Mouse (Mus musculus) limb, embryonic 11.5 days (tissue): Measurements from ENCODE around the gene Kif1b. TPM values are rescaled to one million over a fixed set of nuclear protein-coding genes. Genes with fewer than 3 reads are reported as not detected.

Source experiments
- ATAC-seq: fragments of 200-750 bp; cut with Nextera tagmentation; 2 replicates; pipeline ENCODE4 v1.8.0; 2017; ENCODE audit warnings: low read depth; ENCODE audit not compliant: insufficient number of reproducible peaks, low FRiP score, low TSS enrichment
- DNase-seq: peaks from one replicate; pipeline ENCODE4 v3.0.0-alpha.2; 2015; ENCODE audit warnings: low spot score
- H3K27ac ChIP-seq: fragments of 300-500 bp; sonication (generic); replicated peaks from 2 replicates; pipeline ENCODE4 v1.5.1; 2014; ENCODE audit warnings: low read depth, mild to moderate bottlenecking, low read length
- H3K27me3 ChIP-seq: fragments of 300-500 bp; sonication (generic); 2 replicates; pipeline ENCODE4 v1.6.1; 2014; ENCODE audit warnings: mild to moderate bottlenecking, low read length, mixed read lengths; ENCODE audit not compliant: control insufficient read depth, insufficient read depth
- H3K36me3 ChIP-seq: fragments of 300-500 bp; sonication (generic); 2 replicates; pipeline ENCODE4 v1.6.1; 2014; ENCODE audit warnings: mild to moderate bottlenecking, low read length, moderate library complexity, mixed read lengths; ENCODE audit not compliant: control insufficient read depth, insufficient read depth
- H3K4me1 ChIP-seq: fragments of 300-500 bp; sonication (generic); 2 replicates; pipeline ENCODE4 v1.6.1; 2014; ENCODE audit warnings: low read length, mixed read lengths; ENCODE audit not compliant: control insufficient read depth, insufficient read depth
- H3K4me2 ChIP-seq: fragments of 300-500 bp; sonication (generic); 2 replicates; pipeline ENCODE4 v1.6.1; 2014; ENCODE audit warnings: low read depth, mild to moderate bottlenecking, moderate library complexity; ENCODE audit not compliant: severe bottlenecking
- H3K4me3 ChIP-seq: fragments of 300-500 bp; sonication (generic); 2 replicates; pipeline ENCODE4 v1.5.1; 2014; ENCODE audit warnings: low read depth, low read length
- H3K9ac ChIP-seq: fragments of 300-500 bp; sonication (generic); 2 replicates; pipeline ENCODE4 v1.6.1; 2014; ENCODE audit warnings: mild to moderate bottlenecking, low read length
- H3K9me3 ChIP-seq: fragments of 300-500 bp; sonication (generic); 2 replicates; pipeline ENCODE4 v1.6.1; 2016; ENCODE audit warnings: low read length; ENCODE audit not compliant: control insufficient read depth
- WGBS: fragments of 180-500 bp; shearing (Covaris S2); extraction: QIAGEN DNeasy Blood & Tissue Kit; methylation state at CpG from one replicate; pipeline ENCODE4 v1.1.7; 2014; 5-methylcytosine and 5-hydroxymethylcytosine counted together
- polyA plus RNA-seq: library from polyadenylated mRNA; unstranded; fragments of >200 nt; fragmentation: Nextera tagmentation; extraction: Ambion mirVana; gene quantifications from 2 replicates; pipeline ENCODE4 v1.2.1, GENCODE M21; 2014

Kif1b gene
- polyA plus RNA-seq, 1 experiment from 2014 or later: 35.6 TPM

DNA sequence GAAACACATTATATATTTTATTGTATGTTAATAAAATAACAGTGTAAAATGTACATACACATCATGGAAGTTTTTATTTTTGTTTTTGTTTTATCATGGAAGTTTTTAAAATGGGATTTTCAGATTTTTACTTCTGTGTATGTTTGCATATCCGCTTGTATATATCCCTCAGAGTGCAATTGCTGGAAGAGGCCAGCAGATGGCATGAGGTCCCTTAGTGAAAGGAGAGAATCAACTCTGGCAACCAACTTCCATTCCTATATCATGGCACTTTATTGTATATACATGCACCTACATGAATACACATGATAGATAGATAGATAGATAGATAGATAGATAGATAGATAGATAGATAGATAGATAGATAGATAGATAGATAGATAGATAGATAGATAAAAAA, 34.4 kb downstream of the Kif1b start:
- no peaks in the 10 kb centered on the region; the same call in 1 of the 2 replicates for H3K4me1 ChIP-seq
- no peak for DNase-seq
- no peak for ATAC-seq

DNA sequence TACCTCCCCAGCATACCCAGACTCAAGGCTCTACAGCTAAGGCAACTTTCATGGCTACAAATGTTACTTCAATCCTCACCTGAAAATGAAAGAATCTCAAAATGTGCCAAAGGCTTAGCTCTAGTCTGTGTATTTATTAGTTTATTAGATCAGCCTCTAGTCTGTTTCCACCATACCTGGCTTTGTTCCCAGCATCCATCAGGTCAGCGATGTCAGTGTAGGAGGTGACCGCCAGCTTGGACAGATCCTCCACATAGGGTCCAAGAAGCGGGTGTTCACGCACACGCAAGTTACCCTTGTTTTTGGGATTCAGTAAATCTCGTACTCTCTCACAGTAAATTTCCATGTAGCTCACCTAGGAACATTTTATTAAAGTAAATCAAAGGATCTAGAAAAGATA, 37.0 kb downstream of the Kif1b start:
- ATAC-seq (no peak), DNase-seq (no peak)
- Histone ChIP-seq H3K4me3 (no peak overlapping the region), H3K9me3 (no peaks in the 10 kb centered on the region), H3K27ac (no peak overlapping the region), H3K4me2 (no peak overlapping the region), H3K36me3 (peaks cover 7% of the 10 kb centered on the region), H3K4me1 (no peaks in the 10 kb centered on the region), H3K9ac (no peak overlapping the region), H3K27me3 (no peaks in the 10 kb centered on the region)
- 97% methylated on average over 6 of the region's 6 CpGs for WGBS

More for the DNA sequence above, 34.4 kb downstream of the Kif1b start:
- H3K27ac ChIP-seq: no peak overlapping the region
- no peaks in the 10 kb centered on the region for H3K9me3 ChIP-seq
- peaks cover 7% of the 10 kb centered on the region for H3K36me3 ChIP-seq
- H3K9ac ChIP-seq: no peak overlapping the region
- H3K4me3 ChIP-seq: no peak overlapping the region
- no peaks in the 10 kb centered on the region for H3K27me3 ChIP-seq
- H3K4me2 ChIP-seq: no peak overlapping the region
- 88% methylated on average over 1 of the region's 1 CpGs for WGBS

- H3K9me3 ChIP-seq: no peaks in the 10 kb centered on the region
- ATAC-seq: no peak
- 87% methylated on average over 4 of the region's 4 CpGs for WGBS
- no peaks in the 10 kb centered on the region for H3K4me1 ChIP-seq
- no peak for DNase-seq
- H3K27me3 ChIP-seq: no peaks in the 10 kb centered on the region
- no peak overlapping the region for H3K4me3 ChIP-seq
- H3K9ac ChIP-seq: no peak overlapping the region
- H3K36me3 ChIP-seq: peaks cover 7% of the 10 kb centered on the region
- H3K27ac ChIP-seq: no peak overlapping the region
- H3K4me2 ChIP-seq: no peak overlapping the region
These were observed 38.5 kb downstream of the Kif1b start for GRCm38 (mm10) chr4:149269026-149269425.

DNA sequence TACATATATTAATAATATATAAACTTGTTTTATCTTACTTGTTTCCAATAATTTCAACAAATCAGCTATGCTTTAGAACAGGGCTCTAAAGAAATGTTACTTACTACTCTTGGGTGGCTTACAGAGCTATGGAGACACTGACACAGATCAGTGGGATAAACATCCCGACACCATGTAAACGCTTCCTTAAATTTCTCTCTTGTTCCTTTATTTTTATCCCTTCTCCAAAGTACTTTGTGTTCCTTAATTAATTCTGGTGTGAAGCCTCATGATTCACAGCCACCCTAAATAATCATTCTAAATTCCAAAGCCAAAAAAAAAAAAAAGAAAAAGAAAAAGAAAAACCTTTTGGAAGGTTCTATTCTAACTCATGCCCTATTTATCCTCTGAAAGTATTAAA, 42.6 kb downstream of the Kif1b start:
- H3K27ac ChIP-seq: no peak overlapping the region
- no peak overlapping the region for H3K4me2 ChIP-seq
- no peaks in the 10 kb centered on the region for H3K4me1 ChIP-seq
- no peaks in the 10 kb centered on the region for H3K9me3 ChIP-seq
- 94% methylated on average over 2 of the region's 2 CpGs for WGBS
- no peaks in the 10 kb centered on the region for H3K27me3 ChIP-seq
- no peaks in the 10 kb centered on the region for H3K36me3 ChIP-seq
- no peak for ATAC-seq
- H3K9ac ChIP-seq: no peak overlapping the region
- H3K4me3 ChIP-seq: no peak overlapping the region
- DNase-seq: no peak

DNA sequence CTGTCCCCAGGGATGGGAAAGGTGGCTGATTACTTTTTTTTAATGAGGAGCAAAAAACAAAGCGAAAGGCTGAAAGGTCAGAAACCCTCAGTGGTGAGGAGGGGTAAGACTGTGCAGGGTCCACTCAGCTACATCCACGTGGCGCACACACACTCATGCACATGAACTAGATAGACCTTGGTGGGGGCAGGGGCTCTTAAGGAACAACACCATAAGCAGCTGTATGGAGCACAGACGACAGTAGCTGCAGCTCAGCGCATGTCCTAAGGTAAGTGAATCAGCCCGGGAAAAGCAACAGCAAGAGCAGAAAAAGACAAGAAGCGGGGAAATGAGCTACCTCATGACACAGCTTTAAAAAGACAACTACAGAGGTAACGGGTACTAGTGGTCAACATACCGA, 44.3 kb downstream of the Kif1b start:
- Histone ChIP-seq H3K27me3 (no peaks in the 10 kb centered on the region), H3K4me3 (no peak overlapping the region), H3K27ac (no peak overlapping the region), H3K4me1 (no peaks in the 10 kb centered on the region), H3K4me2 (no peak overlapping the region), H3K9me3 (no peaks in the 10 kb centered on the region), H3K36me3 (no peaks in the 10 kb centered on the region), H3K9ac (no peak overlapping the region)
- ATAC-seq: no peak
- DNase-seq: no peak
- 89% methylated on average over 9 of the region's 9 CpGs for WGBS

GRCm38 (mm10) chr4:149261466-149261865, 46.0 kb downstream of the Kif1b start:
- Histone ChIP-seq H3K4me2 (no peak overlapping the region), H3K27ac (no peak overlapping the region), H3K36me3 (no peaks in the 10 kb centered on the region; the same call in 1 of the 2 replicates), H3K27me3 (no peaks in the 10 kb centered on the region), H3K4me3 (no peak overlapping the region), H3K4me1 (no peaks in the 10 kb centered on the region), H3K9me3 (no peaks in the 10 kb centered on the region), H3K9ac (no peak overlapping the region)
- ATAC-seq: no peak
- WGBS: 79% methylated on average over 3 of the region's 3 CpGs
- DNase-seq: no peak

DNA sequence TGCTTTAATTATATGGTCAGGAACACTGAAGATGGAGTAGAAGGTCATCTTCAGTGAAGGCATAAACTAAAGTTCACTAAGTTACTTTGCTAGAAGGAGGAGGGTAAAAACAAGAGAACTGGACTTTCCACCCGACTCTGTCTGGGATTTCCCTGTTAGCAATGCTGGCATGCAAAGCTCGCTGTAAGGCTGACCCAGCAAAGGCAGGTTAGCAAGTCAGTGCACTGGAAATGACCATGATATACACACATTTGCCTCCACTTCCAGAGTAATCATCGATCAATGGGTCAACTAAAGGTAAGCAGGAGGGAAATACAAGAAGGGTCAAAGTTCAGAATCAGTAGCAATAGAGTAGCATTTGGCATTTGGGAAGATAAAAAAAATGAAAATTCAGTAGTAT, 46.6 kb downstream of the Kif1b start:
- ATAC-seq (no peak), DNase-seq (no peak)
- Histone ChIP-seq H3K36me3 (no peaks in the 10 kb centered on the region; the same call in 1 of the 2 replicates), H3K27ac (no peak overlapping the region), H3K27me3 (no peaks in the 10 kb centered on the region), H3K4me3 (no peak overlapping the region), H3K4me2 (no peak overlapping the region), H3K9me3 (no peaks in the 10 kb centered on the region), H3K4me1 (no peaks in the 10 kb centered on the region), H3K9ac (no peak overlapping the region)
- 95% methylated on average over 3 of the region's 3 CpGs for WGBS

DNA sequence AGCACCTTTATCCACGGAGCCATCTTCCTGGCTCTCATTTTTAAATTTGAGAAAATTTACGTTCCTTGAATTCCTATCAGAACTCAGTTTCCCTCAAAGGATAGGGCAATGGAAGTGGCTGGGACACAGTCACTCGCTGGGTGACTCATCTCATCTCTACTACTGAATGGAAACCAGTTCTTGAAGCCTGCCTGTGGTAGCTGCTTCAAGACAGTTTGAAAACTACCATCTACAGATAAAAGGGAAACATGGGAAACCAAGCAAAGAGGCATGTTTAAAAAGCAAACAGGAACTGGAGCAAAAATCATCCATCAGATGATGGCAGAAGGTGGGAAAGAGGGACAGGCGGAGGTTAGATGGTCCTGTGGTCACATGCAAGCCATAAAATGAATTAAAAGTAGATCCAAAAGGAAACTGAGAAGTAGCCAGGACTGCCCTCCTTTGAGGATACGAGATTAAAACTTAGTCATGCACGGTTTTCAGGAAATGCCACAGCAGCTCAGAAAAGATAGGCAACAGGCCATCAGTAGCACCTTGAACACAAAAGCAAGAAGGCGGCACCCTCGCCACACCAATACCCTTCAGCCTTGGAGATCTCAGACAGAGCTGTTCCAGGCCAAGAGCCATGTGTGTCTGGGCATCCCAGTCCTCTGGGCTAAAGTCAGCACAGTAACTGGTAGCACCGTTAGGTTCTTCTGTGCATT, 48.0 kb downstream of the Kif1b start:
- no peak for ATAC-seq
- Histone ChIP-seq H3K4me1 (no peaks in the 10 kb centered on the region), H3K4me3 (no peak overlapping the region), H3K4me2 (no peak overlapping the region), H3K27ac (no peak overlapping the region), H3K9ac (no peak overlapping the region), H3K27me3 (no peaks in the 10 kb centered on the region), H3K36me3 (no peaks in the 10 kb centered on the region; the same call in 1 of the 2 replicates), H3K9me3 (no peaks in the 10 kb centered on the region)
- WGBS: 93% methylated on average over 9 of the region's 9 CpGs
- DNase-seq: no peak

DNA sequence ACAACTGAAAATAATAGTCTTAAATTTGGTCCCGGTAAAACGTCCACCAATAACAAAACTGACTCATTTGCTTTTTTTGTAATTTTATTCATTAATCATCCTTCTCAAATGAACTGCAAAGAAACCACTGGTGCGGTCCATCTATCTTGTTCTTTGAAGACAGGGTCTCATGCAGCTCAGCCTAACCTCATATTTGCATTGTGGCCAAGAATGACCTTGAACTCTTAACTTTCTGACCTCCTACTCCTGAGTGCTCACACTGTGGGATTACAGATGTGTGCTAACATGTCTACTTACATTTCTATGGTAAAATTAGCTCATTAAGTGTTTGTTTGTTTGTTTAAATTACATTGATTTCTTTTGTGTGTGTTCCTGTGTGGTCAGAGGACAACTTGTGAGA, 48.6 kb downstream of the Kif1b start:
- H3K36me3 ChIP-seq: no peaks in the 10 kb centered on the region; the same call in 1 of the 2 replicates
- no peak for ATAC-seq
- WGBS: 88% methylated on average over 3 of the region's 3 CpGs

More for the DNA sequence above, 48.6 kb downstream of the Kif1b start:
- Histone ChIP-seq H3K27me3 (no peaks in the 10 kb centered on the region), H3K9me3 (no peaks in the 10 kb centered on the region), H3K4me3 (no peak overlapping the region), H3K4me2 (no peak overlapping the region), H3K9ac (no peak overlapping the region), H3K27ac (no peak overlapping the region), H3K4me1 (no peaks in the 10 kb centered on the region)
- no peak for DNase-seq
